Mouse (Mus musculus): ENCODE results near the gene Siah3.

Gene Siah3

GRCm38 (mm10) chr14:75461770-75462169 lies 6.0 kb downstream of the Siah3 start:
- DNase-seq (ENCODE audit: extremely low read depth, insufficient read length, low spot score), result no peak

GRCm38 (mm10) chr14:75463171-75463570 lies 7.4 kb downstream of the Siah3 start:
- DNase-seq (ENCODE audit: extremely low read depth, insufficient read length, low spot score), result no peak

- no peak for DNase-seq (ENCODE audit: extremely low read depth, insufficient read length, low spot score)
Observed at GRCm38 (mm10) chr14:75468941-75469340, 13.2 kb downstream of the Siah3 start.

DNA sequence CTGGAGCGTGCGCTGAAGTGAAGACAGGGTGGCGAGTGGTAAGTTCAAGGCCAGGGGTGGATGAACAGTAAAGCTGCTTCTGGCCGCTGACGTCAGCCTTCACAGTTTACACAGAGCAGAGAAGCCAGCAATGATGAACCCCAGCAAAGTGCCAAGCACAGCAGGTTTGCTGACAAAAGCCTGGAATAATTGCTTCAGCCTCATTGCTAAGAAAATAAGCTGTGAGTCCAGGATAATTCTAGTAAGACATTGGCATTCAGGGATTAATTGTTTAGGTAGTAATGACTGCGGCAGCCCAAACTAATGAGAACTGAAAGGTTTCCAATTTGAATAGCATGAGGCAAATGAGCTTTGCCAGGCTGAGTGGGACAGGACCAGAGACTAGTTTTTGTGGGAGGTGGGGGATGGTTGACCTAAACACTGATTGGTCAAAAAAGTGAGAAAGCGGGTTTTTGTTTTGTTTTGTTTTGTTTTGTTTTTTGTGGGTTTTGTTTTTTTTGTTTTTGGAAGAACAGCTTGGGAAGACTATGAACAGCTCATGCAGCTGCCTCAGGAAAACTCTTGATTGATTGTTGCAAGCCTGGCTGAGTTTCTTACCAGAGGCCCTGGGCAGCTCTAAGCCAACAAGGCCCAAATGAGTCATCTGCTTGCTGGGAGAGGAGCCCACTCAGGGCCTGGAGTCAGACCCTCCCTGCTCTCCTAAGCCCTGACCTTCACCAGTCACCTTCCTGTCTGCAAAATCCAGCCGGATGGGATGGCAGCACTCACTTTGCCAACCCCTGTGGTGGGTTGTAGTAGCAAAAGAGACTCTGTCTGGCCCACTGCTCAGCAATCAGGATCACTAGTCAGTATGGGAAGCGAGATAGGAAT lies 17.5 kb downstream of the Siah3 start:
- peak; percentile 7 for DNase-seq (ENCODE audit: extremely low read depth, insufficient read length, low spot score)

DNA sequence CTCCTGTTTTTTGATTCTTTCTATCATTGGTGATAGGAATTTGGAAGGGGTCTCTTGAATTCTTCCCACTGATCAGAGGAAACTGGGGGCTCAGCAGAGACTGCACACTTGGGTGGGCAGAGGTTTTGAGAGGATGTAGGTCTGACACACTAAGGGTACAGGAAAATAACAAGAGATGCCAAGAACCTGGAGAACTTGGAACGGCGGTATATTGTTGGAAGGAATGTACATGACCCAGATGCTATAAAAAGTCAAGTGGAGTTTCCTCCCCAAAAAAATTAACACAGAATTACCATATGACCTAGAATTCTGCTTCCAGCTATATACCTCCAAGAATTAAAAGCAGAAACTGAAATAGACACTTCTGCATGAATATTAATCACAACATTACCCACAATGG lies 20.1 kb downstream of the Siah3 start:
- no peak for DNase-seq (ENCODE audit: extremely low read depth, insufficient read length, low spot score)

- DNase-seq (ENCODE audit: extremely low read depth, insufficient read length, low spot score), result no peak
Observed at GRCm38 (mm10) chr14:75482231-75483175, 26.7 kb downstream of the Siah3 start.

GRCm38 (mm10) chr14:75483176-75483546 lies 27.4 kb downstream of the Siah3 start:
- DNase-seq (ENCODE audit: extremely low read depth, insufficient read length, low spot score), result no peak

DNA sequence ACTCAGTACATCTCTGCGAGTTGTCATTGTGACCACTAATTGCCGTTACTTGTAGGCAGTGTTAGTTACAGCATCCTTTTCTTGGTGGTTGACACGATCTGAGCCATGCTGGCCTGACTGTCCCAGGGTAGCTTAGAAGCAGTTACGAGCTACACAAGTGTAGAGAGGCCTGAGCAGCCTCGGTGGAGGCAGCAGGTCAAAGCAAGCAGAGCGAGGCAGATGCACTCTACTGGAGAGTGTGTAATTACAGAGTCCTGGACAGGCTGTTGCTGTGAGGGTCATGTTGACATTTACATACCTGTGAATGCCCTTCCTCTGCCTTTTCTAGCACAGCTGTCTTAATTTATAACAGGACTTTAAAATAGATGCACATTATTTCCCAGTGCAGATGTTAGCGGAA lies 32.1 kb downstream of the Siah3 start:
- DNase-seq (ENCODE audit: extremely low read depth, insufficient read length, low spot score), result no peak

- no peak for DNase-seq (ENCODE audit: extremely low read depth, insufficient read length, low spot score)
Observed at GRCm38 (mm10) chr14:75493555-75494194, 37.9 kb downstream of the Siah3 start.

- DNase-seq (ENCODE audit: extremely low read depth, insufficient read length, low spot score), result no peak
Observed at GRCm38 (mm10) chr14:75494926-75495325, 39.1 kb downstream of the Siah3 start.

DNA sequence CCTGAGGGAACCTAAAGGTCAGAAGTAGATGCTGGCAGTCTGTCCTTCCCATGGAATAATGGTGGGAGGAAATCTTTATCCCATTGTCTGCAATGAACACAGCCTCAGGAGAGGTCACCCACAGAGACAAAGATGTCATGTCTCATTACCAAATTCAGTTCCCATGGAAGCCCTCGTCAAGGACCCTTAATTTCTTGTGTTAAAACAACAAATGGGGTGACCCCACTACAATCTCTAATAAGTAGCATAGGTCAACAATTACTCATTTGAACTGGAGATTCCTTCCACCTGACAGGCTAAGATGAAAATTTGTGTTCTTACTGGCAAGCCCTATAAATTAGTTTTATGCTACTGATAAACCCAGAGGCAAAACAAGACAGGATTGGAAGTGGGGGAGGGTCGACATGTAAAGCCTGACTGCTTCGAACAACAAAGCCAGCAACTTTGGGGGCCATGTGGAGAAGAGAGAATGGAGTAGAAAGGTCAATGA lies 45.8 kb downstream of the Siah3 start:
- no peak for DNase-seq (ENCODE audit: extremely low read depth, insufficient read length, low spot score)

GRCm38 (mm10) chr14:75502446-75502845 lies 46.7 kb downstream of the Siah3 start:
- DNase-seq (ENCODE audit: extremely low read depth, insufficient read length, low spot score), result no peak

- no peak for DNase-seq (ENCODE audit: extremely low read depth, insufficient read length, low spot score)
Observed at GRCm38 (mm10) chr14:75504255-75504654, 48.5 kb downstream of the Siah3 start.

- DNase-seq (ENCODE audit: extremely low read depth, insufficient read length, low spot score), result no peak
Observed at GRCm38 (mm10) chr14:75505126-75505840, 49.5 kb downstream of the Siah3 start.

DNA sequence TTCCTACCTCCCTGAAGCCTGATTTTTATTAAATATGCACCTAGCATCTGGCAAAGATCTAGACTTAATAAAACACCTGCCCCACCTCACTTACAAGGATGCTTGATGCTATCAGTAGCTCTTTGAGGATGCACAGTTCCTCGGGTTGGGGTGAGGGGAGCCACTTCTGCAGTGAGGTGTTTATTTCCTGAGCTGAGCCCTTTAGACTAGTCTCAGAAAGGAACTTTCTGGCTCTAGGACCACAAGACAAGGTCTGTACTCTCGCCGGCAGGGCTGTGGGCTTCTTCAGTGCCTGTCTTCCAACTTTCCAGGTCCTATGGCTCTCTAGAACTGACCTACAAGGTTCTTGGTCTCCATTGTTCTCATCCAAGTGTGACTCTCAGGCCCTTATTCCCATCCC lies 50.5 kb downstream of the Siah3 start:
- no peak for DNase-seq (ENCODE audit: extremely low read depth, insufficient read length, low spot score)

GRCm38 (mm10) chr14:75510125-75510524 lies 54.3 kb downstream of the Siah3 start:
- no peak for DNase-seq (ENCODE audit: extremely low read depth, insufficient read length, low spot score)

DNA sequence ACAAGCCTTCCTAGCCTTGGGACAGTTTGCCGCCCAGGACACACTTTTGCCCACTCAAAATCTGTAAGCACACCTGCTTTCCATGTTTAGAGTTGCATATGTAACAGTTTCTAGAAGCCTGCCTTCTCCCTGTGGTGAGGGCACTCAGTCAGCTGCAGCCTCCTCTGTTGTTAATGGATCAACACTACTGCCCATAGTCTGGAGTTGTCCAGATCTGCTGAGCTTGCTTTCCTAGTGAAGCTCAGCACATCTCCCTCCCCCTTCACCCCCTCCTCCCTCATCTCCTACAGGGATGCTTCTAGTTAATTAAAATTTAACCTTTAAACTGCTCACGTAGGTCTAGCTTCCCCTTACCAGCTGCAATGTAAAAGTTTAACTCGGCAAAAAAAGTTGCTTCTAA lies 57.2 kb downstream of the Siah3 start:
- DNase-seq (ENCODE audit: extremely low read depth, insufficient read length, low spot score), result no peak

DNA sequence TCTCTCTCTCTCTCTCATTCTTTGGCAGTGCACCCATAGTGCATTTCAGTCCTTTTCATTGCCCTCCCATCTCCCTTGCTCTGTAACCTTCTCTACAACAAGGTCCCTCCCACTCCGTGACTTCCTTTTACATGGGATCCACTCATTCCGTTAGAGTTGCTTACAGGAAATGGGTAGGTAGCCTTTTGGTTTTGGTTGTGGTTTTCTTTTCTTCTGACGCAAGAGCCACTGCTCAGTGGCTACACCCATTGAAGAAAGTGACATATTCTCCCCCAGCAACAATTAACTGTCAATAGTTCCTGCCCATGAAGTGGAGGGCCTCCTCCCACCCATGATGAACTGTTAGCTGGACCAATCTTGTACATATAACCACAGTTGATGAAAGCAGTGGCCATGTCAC lies 60.4 kb downstream of the Siah3 start:
- DNase-seq (ENCODE audit: extremely low read depth, insufficient read length, low spot score), result no peak

DNA sequence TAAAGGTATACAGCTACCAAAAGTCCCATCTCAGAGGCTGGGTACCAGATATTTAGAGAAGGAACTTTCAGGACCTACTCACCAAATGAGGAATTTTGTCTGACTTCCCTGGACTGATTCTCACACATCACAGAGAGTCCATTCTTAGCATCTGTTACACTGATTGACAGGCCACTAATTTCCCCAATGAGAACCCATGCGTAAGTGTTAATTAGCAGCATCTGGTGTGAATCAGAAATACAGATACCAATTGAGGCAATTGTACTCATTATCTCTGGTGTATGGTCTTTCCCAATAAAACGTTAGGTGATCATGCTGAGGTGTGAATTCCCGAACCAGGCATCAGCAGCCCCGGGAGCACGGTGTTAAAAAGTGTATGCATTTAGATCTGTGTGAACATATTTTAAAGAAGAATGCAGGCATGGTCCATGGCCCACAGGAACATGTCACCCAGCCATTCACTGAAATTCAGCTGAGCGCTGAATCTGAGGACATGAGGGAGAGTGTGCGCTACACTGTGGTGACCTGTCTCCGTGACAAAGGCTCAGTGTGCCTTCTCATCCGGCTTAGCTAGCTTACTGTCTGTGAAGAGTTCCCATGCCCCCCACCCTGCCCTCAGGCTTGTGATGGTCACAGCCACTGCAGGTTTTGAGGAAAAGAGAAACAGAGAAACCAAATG lies 61.3 kb downstream of the Siah3 start:
- DNase-seq (ENCODE audit: extremely low read depth, insufficient read length, low spot score), result no peak
